Mouse (Mus musculus) Patski (cell line): Measurements from ENCODE around the gene Nhlh2. TPM values are rescaled to one million over a fixed set of nuclear protein-coding genes. Genes with fewer than 3 reads are reported as not detected.

Experiments used
- ATAC-seq: fragments of 100-300 bp; one replicate; pipeline ENCODE4 v1.8.0; 2021
- CTCF ChIA-PET: fragments of 350-600 bp; sonication (Branson Sonifier 250); formaldehyde crosslinking; loops from one replicate; lab custom pipeline; 2022; ENCODE audit warnings: inconsistent platforms; lab: Charles Lee
- POLR2A ChIA-PET: fragments of 350-600 bp; sonication (Branson Sonifier 250); formaldehyde crosslinking; loops from one replicate; lab custom pipeline; 2022; ENCODE audit warnings: antibody characterized with exemption, inconsistent platforms; lab: Charles Lee
- DNase-seq: peaks from one replicate; pipeline ENCODE4 v3.0.0-alpha.2; 2011; ENCODE audit warnings: low read depth, low spot score
- H3K27me3 ChIP-seq: fragments of 371-371 bp; one replicate; pipeline ENCODE4 v1.5.1; 2021
- CTCF ChIP-seq: fragments of 100-300 bp; IDR thresholded peaks from one replicate; pipeline ENCODE4 v1.5.1; 2021
- in situ Hi-C: fragments of 300-500 bp; cut with MboI; formaldehyde crosslinking; loops from 3 replicates; pipeline ENCODE4 v1.11.1; 2018; ENCODE audit warnings: low pct_unique_long_range_greater_than_20kb, mixed read lengths
- polyA plus RNA-seq: library from polyadenylated mRNA; unstranded; gene quantifications from one replicate; pipeline ENCODE4 v1.2.3, GENCODE M21; 2021

Nhlh2 gene
- polyA plus RNA-seq, 1 experiment from 2014 or later, result not detected

GRCm38 (mm10) chr3:101990995-101991516, 18.8 kb upstream of the Nhlh2 start:
- no peak for TF ChIP-seq CTCF
- ATAC-seq (no peak), DNase-seq (no peak)
- no peaks in the 10 kb centered on the region for H3K27me3 ChIP-seq
- ChIA-PET CTCF (interaction anchor here (1.0 to 1.6 kb wide), 4 partner anchors 11 to 37 kb away, joined by 3 to 5 read pairs (median 3); no protein-coding TSS in a partner anchor), POLR2A (interaction anchor here (0.5 kb wide), 1 partner anchor 26 kb away, joined by 5 read pairs; no protein-coding TSS in a partner anchor)
- in situ Hi-C loops, result no loop called here

- in situ Hi-C loops, result no loop called here
- no peaks in the 10 kb centered on the region for H3K27me3 ChIP-seq
- ChIA-PET CTCF (interaction anchor here (1.0 to 1.1 kb wide), 2 partner anchors 12 to 17 kb away, joined by 3 to 4 read pairs; no protein-coding TSS in a partner anchor), POLR2A (no interaction called here)
- DNase-seq (no peak), ATAC-seq (no peak)
- TF ChIP-seq CTCF, result no peak
Observed at GRCm38 (mm10) chr3:101997851-101998250, 12.0 kb upstream of the Nhlh2 start.

- peaks cover 15% of the 10 kb centered on the region for H3K27me3 ChIP-seq
- in situ Hi-C loops, result no loop called here
- POLR2A ChIA-PET, result no interaction called here
- DNase-seq (no peak), ATAC-seq (no peak)
- CTCF ChIA-PET, result no interaction called here
- no peak for TF ChIP-seq CTCF
Observed at GRCm38 (mm10) chr3:102010681-102011317, 923 bp downstream of the Nhlh2 start.

GRCm38 (mm10) chr3:102011318-102012075, 1.6 kb downstream of the Nhlh2 start:
- no peak for DNase-seq
- TF ChIP-seq CTCF, result no peak

GRCm38 (mm10) chr3:102012076-102012610, 2.3 kb downstream of the Nhlh2 start:
- in situ Hi-C loops, result no loop called here
- no peak for TF ChIP-seq CTCF
- ChIA-PET POLR2A (no interaction called here), CTCF (no interaction called here)
- DNase-seq, result no peak
- ATAC-seq, result no peak
- peaks cover 15% of the 10 kb centered on the region for H3K27me3 ChIP-seq

More at GRCm38 (mm10) chr3:102011318-102012075, 1.6 kb downstream of the Nhlh2 start:
- in situ Hi-C loops, result no loop called here
- H3K27me3 ChIP-seq, result peaks cover 15% of the 10 kb centered on the region
- ChIA-PET POLR2A (interaction anchor here (0.6 kb wide), 1 partner anchor 1156 kb away, joined by 3 read pairs; no protein-coding TSS in a partner anchor), CTCF (no interaction called here)
- no peak for ATAC-seq

- DNase-seq (no peak), ATAC-seq (no peak)
- H3K27me3 ChIP-seq, result peaks cover 15% of the 10 kb centered on the region
- ChIA-PET POLR2A (interaction anchor here (0.8 kb wide), 1 partner anchor 24 kb away, joined by 3 read pairs; no protein-coding TSS in a partner anchor), CTCF (no interaction called here)
- in situ Hi-C loops, result no loop called here
- TF ChIP-seq CTCF, result no peak
Observed at GRCm38 (mm10) chr3:102012611-102013211, 2.8 kb downstream of the Nhlh2 start.

- no peak for TF ChIP-seq CTCF
- POLR2A ChIA-PET, result no interaction called here
Observed at GRCm38 (mm10) chr3:102020604-102021003, 10.7 kb downstream of the Nhlh2 start.

GRCm38 (mm10) chr3:102022721-102023120, 12.8 kb downstream of the Nhlh2 start:
- ChIA-PET CTCF (no interaction called here), POLR2A (interaction anchor here (0.7 kb wide), 1 partner anchor 139 kb away, joined by 4 read pairs; no protein-coding TSS in a partner anchor)
- ATAC-seq (no peak), DNase-seq (no peak)
- H3K27me3 ChIP-seq, result peaks cover 11% of the 10 kb centered on the region
- in situ Hi-C loops, result no loop called here
- TF ChIP-seq CTCF, result no peak

More at GRCm38 (mm10) chr3:102020604-102021003, 10.7 kb downstream of the Nhlh2 start:
- H3K27me3 ChIP-seq, result peaks cover 11% of the 10 kb centered on the region
- DNase-seq (no peak), ATAC-seq (no peak)
- in situ Hi-C loops, result no loop called here
- CTCF ChIA-PET, result interaction anchor here (0.8 to 0.9 kb wide), 2 partner anchors 14 to 17 kb away, joined by 3 read pairs; no protein-coding TSS in a partner anchor

GRCm38 (mm10) chr3:102023337-102023736, 13.5 kb downstream of the Nhlh2 start:
- ATAC-seq (no peak), DNase-seq (no peak)
- TF ChIP-seq CTCF, result no peak
- in situ Hi-C loops, result no loop called here
- H3K27me3 ChIP-seq, result peaks cover 11% of the 10 kb centered on the region
- POLR2A ChIA-PET, result interaction anchor here (0.7 kb wide), 2 partner anchors 140 to 691 kb away, joined by 3 to 4 read pairs; no protein-coding TSS in a partner anchor
- CTCF ChIA-PET, result no interaction called here

GRCm38 (mm10) chr3:102023829-102024228, 14.0 kb downstream of the Nhlh2 start:
- in situ Hi-C loops, result no loop called here
- TF ChIP-seq CTCF, result no peak
- peaks cover 11% of the 10 kb centered on the region for H3K27me3 ChIP-seq
- ATAC-seq (no peak), DNase-seq (no peak)
- POLR2A ChIA-PET, result interaction anchor here (0.7 kb wide), 1 partner anchor 691 kb away, joined by 3 read pairs; no protein-coding TSS in a partner anchor
- CTCF ChIA-PET, result no interaction called here
